Mouse (Mus musculus): ENCODE measurements around the gene C6. TPM values are rescaled to one million over a fixed set of nuclear protein-coding genes. Genes with fewer than 3 reads are reported as not detected.

Gene C6
- 0.69 TPM for polyA plus RNA-seq (2014; fragmentation: Illumina TruSeq; extraction: RNeasy Lipid Tissue Mini Kit (QIAGEN cat#74804); ENCODE audit: low read depth, low replicate concordance)

GRCm38 (mm10) chr15:4726830-4727310 is at the start of gene C6:
C6 (plus strand) TSS chr15:4727175.

Other genes with a start within 250 kb of the C6 start
- not detected for gene Mroh2b, start 171.6 kb downstream of the C6 start, polyA plus RNA-seq (2014; fragmentation: Illumina TruSeq; extraction: RNeasy Lipid Tissue Mini Kit (QIAGEN cat#74804); ENCODE audit: low read depth, low replicate concordance)